ENCODE assay signal across 16 mouse cellular contexts in the genomic region with DNA sequence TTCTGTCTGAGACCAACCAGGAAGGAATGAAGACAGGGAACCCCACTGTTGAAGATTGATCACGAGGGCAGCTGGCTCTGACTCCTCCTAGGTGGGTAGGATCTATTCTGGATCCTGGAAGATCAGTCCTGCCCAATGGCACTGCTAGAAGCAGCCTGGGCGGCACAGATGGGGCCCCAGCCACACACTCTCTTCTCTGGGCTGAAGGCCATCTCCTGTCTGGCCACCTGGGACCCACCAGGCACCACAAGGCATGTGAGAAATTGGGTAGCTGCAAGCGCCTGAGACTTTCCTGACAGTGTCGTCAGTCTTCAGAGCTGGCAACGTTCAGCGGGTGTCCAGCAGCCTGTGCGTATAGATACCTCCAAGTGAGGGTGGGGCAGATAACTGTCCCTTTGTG. TPM values are rescaled to one million over a fixed set of nuclear protein-coding genes. Genes with fewer than 3 reads are reported as not detected.
A peak's percentile ranks its signal among the peaks of the same experiment; 100 is the strongest.
DNase-seq lines count a peak whose midpoint lies in the region; ATAC-seq lines count a peak whose summit lies in the region.
"Had no signal": no experiment of that assay in that cellular context is flagged by ENCODE, and none has a peak within 500 bp of the region (broad histone marks: within the 10 kb centered on the region; RNA-seq: fewer than 3 reads in every experiment).

No protein-coding gene starts in this region.

- H3K4me1 ChIP-seq in forebrain, embryonic 14.5 days (ENCODE audit: control insufficient read depth, insufficient read depth, low read length): peaks cover 17% of the 10 kb centered on the region; the same call in 1 of the 2 replicates
- H3K4me1 ChIP-seq in limb, embryonic 13.5 days: peaks cover 20% of the 10 kb centered on the region

- H3K9ac ChIP-seq in forebrain, embryonic 14.5 days (ENCODE audit: low read length): peak overlapping the region; percentile 8; the same call in 1 of the 2 replicates
- peak overlapping the region; percentile 91; the same call in 1 of the 2 replicates for H3K9ac ChIP-seq in limb, embryonic 13.5 days
- H3K9ac ChIP-seq: heart, embryonic 12.5 days; limb, embryonic 15.5 days had no signal

- peak; percentile 53; the same call in 1 of the 2 replicates for ATAC-seq in cerebellum, adult (ENCODE audit: insufficient number of reproducible peaks, low FRiP score, low TSS enrichment)
- no peak for ATAC-seq in forebrain, embryonic 14.5 days
- no peak for ATAC-seq in limb, embryonic 13.5 days (ENCODE audit: low FRiP score, low read depth)

- H3K27me3 ChIP-seq in forebrain, embryonic 14.5 days (replicated peaks; ENCODE audit: control insufficient read depth, insufficient read depth, low read length): no peaks in the 10 kb centered on the region
- no peaks in the 10 kb centered on the region for H3K27me3 ChIP-seq in limb, embryonic 13.5 days
- H3K27me3 ChIP-seq: limb, embryonic 15.5 days had no signal

- peaks cover 40% of the 10 kb centered on the region for H3K36me3 ChIP-seq in forebrain, embryonic 14.5 days (ENCODE audit: control insufficient read depth, insufficient read depth, low read length)
- H3K36me3 ChIP-seq in limb, embryonic 13.5 days: peaks cover 40% of the 10 kb centered on the region
- H3K36me3 ChIP-seq: heart, embryonic 12.5 days had no signal

- no peak overlapping the region for H3K27ac ChIP-seq in forebrain, embryonic 14.5 days (ENCODE audit: low read depth, low read length)
- no peak overlapping the region for H3K27ac ChIP-seq in limb, embryonic 13.5 days
- H3K27ac ChIP-seq: limb, embryonic 15.5 days had no signal

- no peak for DNase-seq in cerebellum, postnatal 4 days (ENCODE audit: low spot score in 2 of 2)
- peak; percentile 58 for DNase-seq in cerebellum, adult 11 months
- no peak for DNase-seq in forebrain, embryonic 14.5 days (ENCODE audit: low spot score)
- no peak for DNase-seq in testis, postnatal 14 days (ENCODE audit: low spot score)
- no peak for DNase-seq in adrenal gland, postnatal 10 days
- DNase-seq in natural killer cell, adult 2 months (ENCODE audit: low spot score in 2 of 2): no peak
- DNase-seq: lung, postnatal 36 days; spleen, adult 18-20 months had no signal

- peak overlapping the region; percentile 94; the same call in 1 of the 2 replicates for H3K4me3 ChIP-seq in forebrain, embryonic 14.5 days (ENCODE audit: low read depth, low read length)
- H3K4me3 ChIP-seq in limb, embryonic 13.5 days: no peak overlapping the region
- H3K4me3 ChIP-seq: heart, embryonic 12.5 days had no signal

- peak overlapping the region; percentile 82; the same call in 1 of the 2 replicates for H3K4me2 ChIP-seq in forebrain, embryonic 14.5 days (ENCODE audit: low read length)
- H3K4me2 ChIP-seq in limb, embryonic 13.5 days (replicated peaks): peak overlapping the region; percentile 93; the same call in 1 of the 2 replicates
- H3K4me2 ChIP-seq: heart, embryonic 12.5 days had no signal

- WGBS in forebrain, embryonic 14.5 days: 82% methylated on average over 7 of the region's 7 CpGs
- WGBS in limb, embryonic 13.5 days: 87% methylated on average over 7 of the region's 7 CpGs

- H3K9me3 ChIP-seq in forebrain, embryonic 14.5 days (replicated peaks; ENCODE audit: control insufficient read depth, low read length): no peaks in the 10 kb centered on the region
- no peaks in the 10 kb centered on the region for H3K9me3 ChIP-seq in limb, embryonic 13.5 days
- H3K9me3 ChIP-seq: heart, embryonic 12.5 days; limb, embryonic 15.5 days had no signal

RNA-seq across cellular contexts. Expression of a gene that starts 1.6 kb away (rescaled TPM):
- 29.1 and 29.5 TPM in 2 replicates for polyA plus RNA-seq in forebrain, embryonic 14.5 days (2014; fragmentation: Nextera tagmentation; extraction: Ambion mirVana)
- 21.5 and 26.9 TPM in 2 replicates for polyA plus RNA-seq in limb, embryonic 13.5 days (2015; fragmentation: Nextera tagmentation; extraction: Ambion mirVana)
- total RNA-seq in adrenal gland, postnatal 10 days (2021): 1 to 10 TPM; 2.0 to 5.1 TPM

RNA-seq across cellular contexts. Expression of a gene that starts 15.5 kb away (rescaled TPM):
- polyA plus RNA-seq in forebrain, embryonic 14.5 days (2014; fragmentation: Nextera tagmentation; extraction: Ambion mirVana): not detected in 2 replicates
- polyA plus RNA-seq in limb, embryonic 13.5 days (2015; fragmentation: Nextera tagmentation; extraction: Ambion mirVana): 23.9 and 25.5 TPM in 2 replicates
- total RNA-seq in adrenal gland, postnatal 10 days (2021): 1 to 10 TPM in 1 of 2 experiments, under 1 TPM in 1; 0.94 to 1.5 TPM
- total RNA-seq: MEL had no signal

RNA-seq across cellular contexts. Expression of a gene that starts 33.6 kb away (rescaled TPM):
- polyA plus RNA-seq in forebrain, embryonic 14.5 days (2014; fragmentation: Nextera tagmentation; extraction: Ambion mirVana): not detected in 2 replicates
- polyA plus RNA-seq in limb, embryonic 13.5 days (2015; fragmentation: Nextera tagmentation; extraction: Ambion mirVana): not detected in 2 replicates
- not detected for total RNA-seq in adrenal gland, postnatal 10 days (2021)
- total RNA-seq: adrenal gland, adult 18-20 months; MEL had no signal
- polyA plus RNA-seq: heart, embryonic 12.5 days; intestine, embryonic 14.5 days; large intestine, adult 2 months; limb, embryonic 15.5 days had no signal

RNA-seq across cellular contexts. Expression of a gene that starts 37.8 kb away (rescaled TPM):
- 2.4 and 2.5 TPM in 2 replicates for polyA plus RNA-seq in forebrain, embryonic 14.5 days (2014; fragmentation: Nextera tagmentation; extraction: Ambion mirVana)
- polyA plus RNA-seq in limb, embryonic 13.5 days (2015; fragmentation: Nextera tagmentation; extraction: Ambion mirVana): 2.7 and 3.1 TPM in 2 replicates
- total RNA-seq in adrenal gland, postnatal 10 days (2021): 10 to 100 TPM in 1 of 2 experiments, 1 to 10 TPM in 1; 8.3 to 10.6 TPM

RNA-seq across cellular contexts. Expression of a gene that starts 44.8 kb away (rescaled TPM):
- 0.27 and 0.37 TPM in 2 replicates for polyA plus RNA-seq in forebrain, embryonic 14.5 days (2014; fragmentation: Nextera tagmentation; extraction: Ambion mirVana)
- polyA plus RNA-seq in limb, embryonic 13.5 days (2015; fragmentation: Nextera tagmentation; extraction: Ambion mirVana): 0.31 TPM in 1 of 2 replicates, not detected in the other
- total RNA-seq in adrenal gland, postnatal 10 days (2021): 1 to 10 TPM; 1.7 to 3.2 TPM
- total RNA-seq: MEL had no signal
- polyA plus RNA-seq: heart, embryonic 12.5 days had no signal

Comparison
In these comparisons a context has a peak if more than half of its experiments do, and no peak if none do; other contexts are left out.
1. RNA of a gene that starts 15.5 kb away (polyA plus RNA-seq): 23.9 to 25.5 TPM in limb, embryonic 13.5 days; not detected in forebrain, embryonic 14.5 days; every median in the first group is over 10 times any median in the second.